Mouse (Mus musculus): ENCODE data around the gene Clca3a1. TPM values are rescaled to one million over a fixed set of nuclear protein-coding genes. Genes with fewer than 3 reads are reported as not detected.

The Clca3a1 gene
- total RNA-seq, 2 experiments from 2014 or later: 0.06 to 0.09 TPM

DNA sequence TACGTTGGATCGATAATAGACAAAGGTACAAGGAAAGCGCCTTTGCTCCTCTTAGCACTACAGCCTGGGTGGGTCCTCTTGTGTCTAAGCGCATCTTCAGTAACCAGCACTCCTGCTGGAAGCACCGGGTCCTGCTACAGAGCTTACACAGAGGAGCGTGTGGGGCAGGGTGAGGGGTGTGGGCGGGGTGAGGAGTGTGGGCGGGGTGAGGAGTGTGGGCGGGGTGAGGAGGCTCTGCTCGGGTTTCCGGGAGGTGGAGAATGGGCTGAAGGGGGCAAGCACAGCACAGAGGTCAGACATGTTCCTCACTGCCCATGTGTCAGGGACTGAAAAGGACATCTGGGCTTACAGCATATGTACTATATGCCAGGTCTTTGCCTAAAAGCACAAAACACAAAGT lies 71.5 kb downstream of the Clca3a1 start:
- intact Hi-C loops (cut with DNase I; ENCODE audit: low total_unique reads): no loop called here
- peak; percentile 34 for DNase-seq

DNA sequence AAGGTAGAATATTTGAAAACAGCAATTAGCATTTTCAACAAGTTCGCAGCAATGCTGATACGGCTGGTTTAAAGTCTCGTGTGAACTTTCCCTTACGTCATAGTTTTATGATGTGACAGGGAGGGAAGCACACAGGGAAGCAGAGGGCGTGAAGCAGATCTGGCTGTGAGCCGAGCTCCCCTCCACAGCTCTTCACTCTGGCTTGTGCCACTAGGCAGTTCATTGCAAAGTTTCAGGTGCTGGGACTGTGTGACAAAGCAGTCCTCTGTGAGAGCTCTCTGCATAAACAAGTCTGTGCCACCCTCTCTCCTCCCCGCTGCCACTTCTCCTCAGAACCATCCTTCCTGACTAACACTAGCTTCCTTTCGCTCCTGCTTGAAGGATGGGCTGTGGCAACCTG lies 72.5 kb downstream of the Clca3a1 start:
- intact Hi-C loops (cut with DNase I; ENCODE audit: low total_unique reads): no loop called here

GRCm38 (mm10) chr3:144687618-144688017 lies 73.2 kb downstream of the Clca3a1 start:
- intact Hi-C loops (cut with DNase I; ENCODE audit: low total_unique reads): no loop called here
- no peak for DNase-seq

More for the DNA sequence above, 72.5 kb downstream of the Clca3a1 start:
- no peak for DNase-seq

DNA sequence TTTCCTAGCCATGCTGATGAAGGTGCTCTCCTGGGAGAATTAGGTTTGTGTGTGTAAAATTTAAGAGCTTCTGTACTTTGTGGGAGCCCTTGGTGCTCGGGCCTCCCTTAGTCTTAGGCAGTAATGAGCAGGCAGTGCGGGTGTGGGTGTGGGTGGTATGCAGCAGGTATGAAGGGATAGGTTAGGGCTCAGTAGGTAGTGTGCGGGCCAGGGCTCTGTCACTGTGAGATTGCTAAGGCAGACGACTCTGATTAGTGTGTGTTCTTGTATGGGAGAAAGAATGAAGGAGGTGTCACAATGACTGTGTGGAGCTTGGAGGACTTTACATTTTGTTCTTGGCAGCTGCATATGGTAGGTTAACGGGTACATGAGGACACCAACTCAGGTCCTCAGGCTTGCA lies 74.6 kb downstream of the Clca3a1 start:
- intact Hi-C loops (cut with DNase I; ENCODE audit: low total_unique reads): no loop called here
- no peak for DNase-seq

DNA sequence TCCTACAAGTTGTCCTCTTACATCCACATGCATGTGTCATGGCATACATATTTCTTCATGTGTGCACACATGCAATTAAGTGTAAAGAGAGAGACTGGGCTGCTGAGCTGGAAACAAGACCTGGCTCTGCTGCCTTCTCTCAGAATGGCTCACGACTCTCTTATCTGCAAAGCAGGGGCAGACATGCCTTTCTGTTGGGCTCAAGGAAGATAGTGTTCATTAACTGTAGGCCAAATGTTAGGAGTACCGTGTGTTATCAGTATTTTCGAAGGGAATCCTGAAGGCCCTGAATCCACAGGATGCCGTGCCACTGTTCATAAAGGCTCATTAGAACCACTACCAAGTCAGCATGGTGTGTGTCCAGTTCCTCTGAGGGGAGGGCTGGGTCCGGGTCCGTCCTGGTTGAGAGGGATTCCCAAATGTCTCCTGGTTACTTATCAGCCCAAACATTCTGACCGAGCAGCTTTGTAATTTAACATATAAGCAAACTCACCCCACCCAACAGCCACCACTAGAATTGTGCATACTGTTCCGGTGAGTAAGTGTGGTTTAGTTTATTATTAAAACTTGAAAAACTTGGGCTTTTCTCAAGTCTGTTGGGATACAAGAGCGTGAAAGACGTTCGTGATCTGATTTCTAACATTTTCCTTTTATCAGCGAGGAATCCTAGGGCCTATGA lies 77.5 kb downstream of the Clca3a1 start:
- intact Hi-C loops (cut with DNase I; ENCODE audit: low total_unique reads): no loop called here
- no peak for DNase-seq

GRCm38 (mm10) chr3:144681542-144681941 lies 79.2 kb downstream of the Clca3a1 start:
- intact Hi-C loops (cut with DNase I; ENCODE audit: low total_unique reads): no loop called here
- no peak for DNase-seq

- intact Hi-C loops (cut with DNase I; ENCODE audit: low total_unique reads): no loop called here
These were observed 81.0 kb downstream of the Clca3a1 start for GRCm38 (mm10) chr3:144679701-144680159.

More at GRCm38 (mm10) chr3:144679701-144680159, 81.0 kb downstream of the Clca3a1 start:
- DNase-seq: peak; percentile 40

Other genes with a start within 250 kb of the Clca3a1 start
- 10 to 100 TPM; 13.7 to 17.6 TPM for gene Hs2st1, start 190.8 kb downstream of the Clca3a1 start, total RNA-seq (2021)
- gene Selenof, start 190.7 kb downstream of the Clca3a1 start, total RNA-seq (2021): 100 to 1,000 TPM; 150 to 172 TPM
- 100 to 1,000 TPM; 269 to 286 TPM for gene Sh3glb1, start 40.6 kb downstream of the Clca3a1 start, total RNA-seq (2021)
- gene Clca3a2, start 58.5 kb upstream of the Clca3a1 start, total RNA-seq (2021): not detected
- not detected for gene Clca3b, start 88.4 kb upstream of the Clca3a1 start, total RNA-seq (2021)
- gene Clca4b, start 171.6 kb upstream of the Clca3a1 start, total RNA-seq (2021): not detected
- not detected for gene Clca4a, start 214.1 kb upstream of the Clca3a1 start, total RNA-seq (2021)